Mouse (Mus musculus) kidney, embryonic 16.5 days (tissue): Measurements from ENCODE around the gene Tcfl5. TPM values are rescaled to one million over a fixed set of nuclear protein-coding genes. Genes with fewer than 3 reads are reported as not detected.
A peak's percentile ranks its signal among the peaks of the same experiment; 100 is the strongest.

Experiments
- ATAC-seq: fragments of 200-750 bp; cut with Nextera tagmentation; 2 replicates; pipeline ENCODE4 v1.8.0; 2017; ENCODE audit warnings: moderate TSS enrichment; ENCODE audit not compliant: low FRiP score, low TSS enrichment
- H3K27ac ChIP-seq: fragments of 300-500 bp; sonication (generic); 2 replicates; pipeline ENCODE4 v1.5.1; 2014; ENCODE audit warnings: low read length
- H3K27me3 ChIP-seq: fragments of 300-500 bp; sonication (generic); 2 replicates; pipeline ENCODE4 v1.6.1; 2014; ENCODE audit warnings: low read length, control low read depth, mixed read lengths; ENCODE audit not compliant: insufficient read depth
- H3K36me3 ChIP-seq: fragments of 300-500 bp; sonication (generic); 2 replicates; pipeline ENCODE4 v1.6.1; 2014; ENCODE audit warnings: low read length, control low read depth, mixed read lengths; ENCODE audit not compliant: insufficient read depth
- H3K4me1 ChIP-seq: fragments of 300-500 bp; sonication (generic); 2 replicates; pipeline ENCODE4 v1.6.1; 2014; ENCODE audit warnings: low read length, control low read depth, mixed read lengths; ENCODE audit not compliant: insufficient read depth
- H3K4me2 ChIP-seq: fragments of 300-500 bp; sonication (generic); replicated peaks from 2 replicates; pipeline ENCODE4 v1.6.1; 2014; ENCODE audit warnings: low read depth, low read length
- H3K4me3 ChIP-seq: fragments of 300-500 bp; sonication (generic); 2 replicates; pipeline ENCODE4 v1.5.1; 2014; ENCODE audit warnings: mild to moderate bottlenecking, low read length
- H3K9ac ChIP-seq: fragments of 300-500 bp; sonication (generic); replicated peaks from 2 replicates; pipeline ENCODE4 v1.6.1; 2014; ENCODE audit warnings: low read length
- H3K9me3 ChIP-seq: fragments of 300-500 bp; sonication (generic); 2 replicates; pipeline ENCODE4 v1.6.1; 2016; ENCODE audit warnings: low read length, control low read depth
- WGBS: fragments of 180-500 bp; shearing (Covaris S2); extraction: QIAGEN DNeasy Blood & Tissue Kit; methylation state at CpG from one replicate; pipeline ENCODE4 v1.1.7; 2014; 5-methylcytosine and 5-hydroxymethylcytosine counted together
- polyA plus RNA-seq: library from polyadenylated mRNA; unstranded; fragments of >200 nt; fragmentation: Nextera tagmentation; extraction: Ambion mirVana; gene quantifications from 2 replicates; pipeline ENCODE4 v1.2.1, GENCODE M21; 2015

Gene Tcfl5
- 0.09 and 0.15 TPM in 2 replicates for polyA plus RNA-seq

GRCm38 (mm10) chr2:180642555-180643260 is at the start of gene Tcfl5:
TSS of gene Tcfl5 (minus strand) at chr2:180642708.
- peak within 1 kb of the TSS; percentile 49 for H3K4me2 ChIP-seq
- WGBS, result 3% methylated on average over 46 of the region's 56 CpGs
- H3K36me3 ChIP-seq, result 0 out of 2 replicates have a peak, but pooled peaks cover 4% of the 10 kb centered on the region
- peak within 1 kb of the TSS; percentile 41 for H3K4me3 ChIP-seq
- H3K27me3 ChIP-seq, result peaks cover 61% of the 10 kb centered on the region
- H3K4me1 ChIP-seq, result peaks cover 4% of the 10 kb centered on the region; the same call in 1 of the 2 replicates
- ATAC-seq, result no peak
- H3K9me3 ChIP-seq, result peaks cover 22% of the 10 kb centered on the region
- no peak within 1 kb of the TSS for H3K27ac ChIP-seq
- H3K9ac ChIP-seq, result 0 out of 2 replicates have a peak within 1 kb of the TSS, but pooled peaks have one; percentile 26

- peaks cover 13% of the 10 kb centered on the region for H3K4me1 ChIP-seq
- ATAC-seq, result no peak
- H3K27me3 ChIP-seq, result no peaks in the 10 kb centered on the region
- no peak overlapping the region for H3K4me3 ChIP-seq
- H3K9me3 ChIP-seq, result no peaks in the 10 kb centered on the region
- H3K4me2 ChIP-seq, result no peak overlapping the region
- H3K9ac ChIP-seq, result no peak overlapping the region
- peaks cover 44% of the 10 kb centered on the region for H3K36me3 ChIP-seq
- 91% methylated on average over 5 of the region's 5 CpGs for WGBS
- no peak overlapping the region for H3K27ac ChIP-seq
Observed at GRCm38 (mm10) chr2:180689841-180690240, 47.3 kb upstream of the Tcfl5 start.

GRCm38 (mm10) chr2:180684031-180684430 is 41.5 kb upstream of the Tcfl5 start:
- no peak overlapping the region for H3K4me3 ChIP-seq
- H3K4me2 ChIP-seq, result no peak overlapping the region
- no peak overlapping the region for H3K9ac ChIP-seq
- no peaks in the 10 kb centered on the region for H3K27me3 ChIP-seq
- no peak for ATAC-seq
- no peaks in the 10 kb centered on the region for H3K4me1 ChIP-seq
- no peak overlapping the region for H3K27ac ChIP-seq
- peaks cover 69% of the 10 kb centered on the region for H3K36me3 ChIP-seq
- 88% methylated on average over 4 of the region's 4 CpGs for WGBS
- H3K9me3 ChIP-seq, result no peaks in the 10 kb centered on the region

- Histone ChIP-seq H3K4me2 (no peak overlapping the region), H3K9me3 (no peaks in the 10 kb centered on the region), H3K4me1 (no peaks in the 10 kb centered on the region), H3K27me3 (no peaks in the 10 kb centered on the region), H3K9ac (no peak overlapping the region), H3K4me3 (no peak overlapping the region), H3K36me3 (peaks cover 64% of the 10 kb centered on the region), H3K27ac (no peak overlapping the region)
- no peak for ATAC-seq
- 94% methylated on average over 2 of the region's 2 CpGs for WGBS
Observed at GRCm38 (mm10) chr2:180683524-180683923, 41.0 kb upstream of the Tcfl5 start.

- Histone ChIP-seq H3K9me3 (no peaks in the 10 kb centered on the region), H3K4me3 (no peak overlapping the region), H3K27ac (no peak overlapping the region), H3K27me3 (no peaks in the 10 kb centered on the region), H3K4me1 (no peaks in the 10 kb centered on the region), H3K36me3 (peaks cover 44% of the 10 kb centered on the region), H3K9ac (no peak overlapping the region), H3K4me2 (no peak overlapping the region)
- WGBS, result 69% methylated on average over 2 of the region's 2 CpGs
- no peak for ATAC-seq
Observed at GRCm38 (mm10) chr2:180681225-180681624, 38.7 kb upstream of the Tcfl5 start.

GRCm38 (mm10) chr2:180678609-180679140 is 36.2 kb upstream of the Tcfl5 start:
- H3K27ac ChIP-seq, result no peak overlapping the region
- H3K27me3 ChIP-seq, result no peaks in the 10 kb centered on the region
- no peak overlapping the region for H3K9ac ChIP-seq
- H3K4me3 ChIP-seq, result no peak overlapping the region
- ATAC-seq, result peak; percentile 71
- H3K4me1 ChIP-seq, result no peaks in the 10 kb centered on the region
- 32% methylated on average over 4 of the region's 4 CpGs for WGBS
- peaks cover 33% of the 10 kb centered on the region for H3K36me3 ChIP-seq
- H3K9me3 ChIP-seq, result no peaks in the 10 kb centered on the region
- no peak overlapping the region for H3K4me2 ChIP-seq

GRCm38 (mm10) chr2:180676706-180677105 is 34.2 kb upstream of the Tcfl5 start:
- ATAC-seq, result no peak
- Histone ChIP-seq H3K36me3 (peaks cover 32% of the 10 kb centered on the region), H3K27me3 (no peaks in the 10 kb centered on the region), H3K9ac (no peak overlapping the region), H3K4me2 (no peak overlapping the region), H3K4me3 (no peak overlapping the region), H3K4me1 (no peaks in the 10 kb centered on the region), H3K27ac (no peak overlapping the region), H3K9me3 (no peaks in the 10 kb centered on the region)
- WGBS, result 94% methylated on average over 2 of the region's 2 CpGs

- no peaks in the 10 kb centered on the region for H3K27me3 ChIP-seq
- H3K4me2 ChIP-seq, result no peak overlapping the region
- H3K4me1 ChIP-seq, result 0 out of 2 replicates have a peak, but pooled peaks cover 6% of the 10 kb centered on the region
- no peak overlapping the region for H3K4me3 ChIP-seq
- peaks cover 38% of the 10 kb centered on the region for H3K36me3 ChIP-seq
- 84% methylated on average over 4 of the region's 4 CpGs for WGBS
- no peak for ATAC-seq
- no peaks in the 10 kb centered on the region for H3K9me3 ChIP-seq
- H3K27ac ChIP-seq, result no peak overlapping the region
- H3K9ac ChIP-seq, result no peak overlapping the region
Observed at GRCm38 (mm10) chr2:180662008-180662407, 19.5 kb upstream of the Tcfl5 start.

GRCm38 (mm10) chr2:180660521-180660920 is 18.0 kb upstream of the Tcfl5 start:
- Histone ChIP-seq H3K4me3 (no peak overlapping the region), H3K4me1 (0 out of 2 replicates have a peak, but pooled peaks cover 6% of the 10 kb centered on the region), H3K27ac (no peak overlapping the region), H3K9me3 (no peaks in the 10 kb centered on the region), H3K9ac (no peak overlapping the region), H3K27me3 (no peaks in the 10 kb centered on the region), H3K4me2 (no peak overlapping the region), H3K36me3 (peaks cover 24% of the 10 kb centered on the region)
- ATAC-seq, result no peak
- WGBS, result 95% methylated on average over 5 of the region's 5 CpGs
